Mouse (Mus musculus) midbrain, embryonic 11.5 days (tissue): ENCODE measurements at regions not wholly inside any gene's neighbourhood (a gene's known extent, or its start where the extent isn't known, plus 50 kb on each side); places are given as distances from the start of the nearest gene placed in this dataset.
"Not testable (repeated sequence)": the region's sequence is repeated elsewhere in the genome, so short reads cannot be mapped to it uniquely, and the experiment has no call there.

Source experiments
- ATAC-seq: fragments of 200-750 bp; cut with Nextera tagmentation; 2 replicates; pipeline ENCODE4 v1.8.0; 2017; ENCODE audit warnings: moderate TSS enrichment, moderate library complexity; ENCODE audit not compliant: low FRiP score
- DNase-seq: peaks from one replicate; pipeline ENCODE4 v3.0.0; 2015; ENCODE audit warnings: low spot score; ENCODE audit errors: missing footprints
- H3K27ac ChIP-seq: fragments of 300-500 bp; sonication (generic); 2 replicates; pipeline ENCODE4 v1.5.1; 2014; ENCODE audit warnings: low read depth, low read length
- H3K27me3 ChIP-seq: fragments of 300-500 bp; sonication (generic); 2 replicates; pipeline ENCODE4 v1.6.1; 2014; ENCODE audit warnings: mild to moderate bottlenecking, low read length, moderate library complexity, mixed read lengths; ENCODE audit not compliant: control insufficient read depth, insufficient read depth
- H3K36me3 ChIP-seq: fragments of 300-500 bp; sonication (generic); 2 replicates; pipeline ENCODE4 v1.6.1; 2014; ENCODE audit warnings: mild to moderate bottlenecking, low read length, moderate library complexity, mixed read lengths; ENCODE audit not compliant: control insufficient read depth, insufficient read depth
- H3K4me1 ChIP-seq: fragments of 300-500 bp; sonication (generic); 2 replicates; pipeline ENCODE4 v1.6.1; 2014; ENCODE audit warnings: low read length; ENCODE audit not compliant: control insufficient read depth, insufficient read depth
- H3K4me2 ChIP-seq: fragments of 300-500 bp; sonication (generic); 2 replicates; pipeline ENCODE4 v1.6.1; 2014; ENCODE audit warnings: mild to moderate bottlenecking, moderate library complexity
- H3K4me3 ChIP-seq: fragments of 300-500 bp; sonication (generic); 2 replicates; pipeline ENCODE4 v1.5.1; 2014; ENCODE audit warnings: low read depth, low read length
- H3K9ac ChIP-seq: fragments of 300-500 bp; sonication (generic); 2 replicates; pipeline ENCODE4 v1.6.1; 2014; ENCODE audit warnings: low read length
- H3K9me3 ChIP-seq: fragments of 300-500 bp; sonication (generic); 2 replicates; pipeline ENCODE4 v1.6.1; 2016; ENCODE audit warnings: low read length; ENCODE audit not compliant: control insufficient read depth
- WGBS: fragments of 180-500 bp; shearing (Covaris S2); extraction: QIAGEN DNeasy Blood & Tissue Kit; methylation state at CpG from one replicate; pipeline ENCODE4 v1.1.7; 2014; 5-methylcytosine and 5-hydroxymethylcytosine counted together

GRCm38 (mm10) chr5:3273140-3273539 lies 68.1 kb upstream of the Cdk6 start:
- not testable (repeated sequence) for H3K27ac ChIP-seq, DNase-seq, H3K4me1 ChIP-seq, H3K36me3 ChIP-seq, ATAC-seq, H3K9me3 ChIP-seq, H3K4me2 ChIP-seq, H3K27me3 ChIP-seq, H3K9ac ChIP-seq, H3K4me3 ChIP-seq
- 81% methylated on average over 1 of the region's 1 CpGs for WGBS

GRCm38 (mm10) chr5:3277241-3277640 lies 64.0 kb upstream of the Cdk6 start:
- H3K27ac ChIP-seq, H3K9ac ChIP-seq, H3K9me3 ChIP-seq, H3K4me1 ChIP-seq, H3K36me3 ChIP-seq, H3K4me2 ChIP-seq, ATAC-seq, H3K4me3 ChIP-seq, H3K27me3 ChIP-seq, DNase-seq: not testable (repeated sequence)
- WGBS: 92% methylated on average over 16 of the region's 16 CpGs

- ATAC-seq, H3K9me3 ChIP-seq, H3K36me3 ChIP-seq, H3K4me1 ChIP-seq, H3K27ac ChIP-seq, DNase-seq, H3K9ac ChIP-seq, H3K4me3 ChIP-seq, H3K4me2 ChIP-seq, H3K27me3 ChIP-seq: not testable (repeated sequence)
- 88% methylated on average over 5 of the region's 5 CpGs for WGBS
These were observed 62.3 kb upstream of the Cdk6 start for GRCm38 (mm10) chr5:3278956-3279355.

GRCm38 (mm10) chr5:3281911-3282506 lies 59.3 kb upstream of the Cdk6 start:
- not testable (repeated sequence) for H3K4me1 ChIP-seq, H3K4me2 ChIP-seq, ATAC-seq, H3K9ac ChIP-seq, H3K9me3 ChIP-seq, H3K27me3 ChIP-seq, H3K27ac ChIP-seq, DNase-seq, H3K4me3 ChIP-seq, H3K36me3 ChIP-seq
- 68% methylated on average over 8 of the region's 8 CpGs for WGBS

- ATAC-seq (no peak), DNase-seq (no peak)
- H3K9ac ChIP-seq: no peak overlapping the region
- no peaks in the 10 kb centered on the region for H3K4me1 ChIP-seq
- H3K27ac ChIP-seq: no peak overlapping the region
- H3K36me3 ChIP-seq: no peaks in the 10 kb centered on the region
- H3K4me3 ChIP-seq: no peak overlapping the region
- no peak overlapping the region for H3K4me2 ChIP-seq
- no peaks in the 10 kb centered on the region for H3K27me3 ChIP-seq
- 86% methylated on average over 3 of the region's 3 CpGs for WGBS
- no peaks in the 10 kb centered on the region for H3K9me3 ChIP-seq
These were observed 58.2 kb upstream of the Cdk6 start for GRCm38 (mm10) chr5:3283083-3283482.

- not testable (repeated sequence) for DNase-seq, ATAC-seq
- WGBS: 94% methylated on average over 1 of the region's 1 CpGs
These were observed 57.0 kb upstream of the Cdk6 start for GRCm38 (mm10) chr5:3284335-3284734.

GRCm38 (mm10) chr5:3289991-3290417 lies 51.3 kb upstream of the Cdk6 start:
- H3K4me2 ChIP-seq, H3K9me3 ChIP-seq, H3K36me3 ChIP-seq, H3K27me3 ChIP-seq, H3K9ac ChIP-seq, H3K27ac ChIP-seq, H3K4me3 ChIP-seq, H3K4me1 ChIP-seq: not testable (repeated sequence)
- DNase-seq: peak; percentile 87
- peak; percentile 69 for ATAC-seq
- WGBS: 5% methylated on average over 8 of the region's 8 CpGs

More at GRCm38 (mm10) chr5:3284335-3284734, 57.0 kb upstream of the Cdk6 start:
- H3K4me3 ChIP-seq, H3K36me3 ChIP-seq, H3K4me1 ChIP-seq, H3K4me2 ChIP-seq, H3K27me3 ChIP-seq, H3K27ac ChIP-seq, H3K9ac ChIP-seq, H3K9me3 ChIP-seq: not testable (repeated sequence)
